In genomic region chr9:23150874-23151273, GRCm38 (mm10) we compare ENCODE assay signal across 18 mouse cellular contexts.
"Had no signal": no experiment of that assay in that cellular context is flagged by ENCODE, and none has a peak within 500 bp of the region (broad histone marks: within the 10 kb centered on the region; RNA-seq: fewer than 3 reads in every experiment).

No protein-coding gene starts in this region.

- H3K4me1 ChIP-seq: midbrain, embryonic 10.5 days; midbrain, embryonic 12.5 days; neural tube, embryonic 13.5 days; neural tube, embryonic 15.5 days had no signal

- DNase-seq: lung, embryonic 14.5 days; lung, postnatal 10 days; lung, postnatal 4 days; midbrain, embryonic 14.5 days; retina, postnatal 1 day; right cerebral cortex, adult 18-20 months; right cerebral cortex, postnatal 25 days; right cerebral cortex, postnatal 4 days; spleen, adult 18-20 months; thymus, adult 18-20 months; thymus, postnatal 14 days; thymus, postnatal 36 days had no signal

- ATAC-seq: midbrain, embryonic 16.5 days had no signal

- H3K4me3 ChIP-seq: midbrain, embryonic 10.5 days; midbrain, embryonic 12.5 days; myocyte; neural tube, embryonic 13.5 days; neural tube, embryonic 15.5 days had no signal

- H3K4me2 ChIP-seq: lung, embryonic 14.5 days; midbrain, embryonic 12.5 days; neural tube, embryonic 13.5 days; neural tube, embryonic 15.5 days had no signal

- H3K36me3 ChIP-seq: midbrain, embryonic 10.5 days; midbrain, embryonic 12.5 days; neural tube, embryonic 13.5 days; neural tube, embryonic 15.5 days had no signal

- H3K27me3 ChIP-seq: midbrain, embryonic 12.5 days; neural tube, embryonic 13.5 days; neural tube, embryonic 15.5 days had no signal

- H3K9ac ChIP-seq: lung, embryonic 14.5 days; midbrain, embryonic 12.5 days; neural tube, embryonic 13.5 days; neural tube, embryonic 15.5 days had no signal

- H3K27ac ChIP-seq: midbrain, embryonic 10.5 days; midbrain, embryonic 12.5 days; neural tube, embryonic 13.5 days; neural tube, embryonic 15.5 days had no signal

- H3K9me3 ChIP-seq: midbrain, embryonic 10.5 days; midbrain, embryonic 12.5 days; neural tube, embryonic 13.5 days; neural tube, embryonic 15.5 days had no signal
